Mouse (Mus musculus) erythroblast, embryonic 14.5 days (primary cell): ENCODE data around the gene Dsp. TPM values are rescaled to one million over a fixed set of nuclear protein-coding genes. Genes with fewer than 3 reads are reported as not detected.

ENCODE experiments used
- H3K27me3 ChIP-seq: 2 replicates; pipeline ENCODE4 v1.6.1; 2012; ENCODE audit warnings: inconsistent platforms; ENCODE audit not compliant: control insufficient read depth
- H3K36me3 ChIP-seq: 2 replicates; pipeline ENCODE4 v1.6.1; 2012; ENCODE audit warnings: mild to moderate bottlenecking, inconsistent platforms; ENCODE audit not compliant: control insufficient read depth
- H3K4me1 ChIP-seq: 2 replicates; pipeline ENCODE4 v1.6.1; 2012; ENCODE audit warnings: inconsistent platforms; ENCODE audit not compliant: control insufficient read depth
- H3K4me3 ChIP-seq: replicated peaks from 2 replicates; pipeline ENCODE3; 2012; ENCODE audit warnings: moderate library complexity, mild to moderate bottlenecking, inconsistent platforms
- H3K9me3 ChIP-seq: 2 replicates; pipeline ENCODE4 v1.6.1; 2012; ENCODE audit warnings: low read length, inconsistent platforms, mixed read lengths; ENCODE audit not compliant: control insufficient read depth
- GATA1 ChIP-seq: IDR thresholded peaks from 2 replicates; pipeline ENCODE4 v1.6.1; 2012; ENCODE audit warnings: low read length, inconsistent platforms, mixed read lengths
- TAL1 ChIP-seq: IDR thresholded peaks from 3 replicates; pipeline ENCODE4 v1.6.1; 2012; ENCODE audit warnings: low read length, inconsistent platforms, mixed read lengths
- polyA plus RNA-seq: library from polyadenylated mRNA; stranded (reverse); fragments of >175 nt; gene quantifications from 2 replicates; pipeline ENCODE4 v1.2.3, GENCODE M21; 2012

Dsp gene
- polyA plus RNA-seq, 1 experiment, result not detected

GRCm38 (mm10) chr13:38218686-38219085, 67.6 kb downstream of the Dsp start:
- Histone ChIP-seq H3K4me1 (no peaks in the 10 kb centered on the region), H3K36me3 (peaks cover 95% of the 10 kb centered on the region), H3K9me3 (no peaks in the 10 kb centered on the region), H3K4me3 (no peak overlapping the region), H3K27me3 (no peaks in the 10 kb centered on the region)
- TF ChIP-seq TAL1, result no peak
- no peak for TF ChIP-seq GATA1

DNA sequence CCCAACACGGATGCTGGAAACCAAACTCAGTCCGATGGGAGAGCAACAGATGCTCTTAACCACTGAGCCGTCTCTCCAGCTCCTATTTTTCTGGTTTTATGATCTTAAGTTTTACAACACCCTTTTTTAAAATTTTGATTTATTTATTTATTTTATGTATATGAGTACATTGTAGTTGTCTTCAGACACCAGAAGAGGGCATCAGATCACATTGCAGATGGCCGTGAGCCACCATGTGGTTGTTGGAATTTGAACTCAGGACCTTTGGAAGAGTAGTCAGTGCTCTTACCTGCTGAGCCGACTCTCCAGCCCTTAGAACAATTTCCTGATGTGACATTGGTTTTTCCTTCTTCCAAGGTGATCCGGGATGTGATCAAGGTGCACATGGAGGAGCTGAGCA, 69.2 kb downstream of the Dsp start:
- Histone ChIP-seq H3K9me3 (no peaks in the 10 kb centered on the region), H3K36me3 (peaks cover 99% of the 10 kb centered on the region), H3K4me1 (no peaks in the 10 kb centered on the region), H3K27me3 (no peaks in the 10 kb centered on the region), H3K4me3 (no peak overlapping the region)
- TF ChIP-seq TAL1 (no peak), GATA1 (no peak)

DNA sequence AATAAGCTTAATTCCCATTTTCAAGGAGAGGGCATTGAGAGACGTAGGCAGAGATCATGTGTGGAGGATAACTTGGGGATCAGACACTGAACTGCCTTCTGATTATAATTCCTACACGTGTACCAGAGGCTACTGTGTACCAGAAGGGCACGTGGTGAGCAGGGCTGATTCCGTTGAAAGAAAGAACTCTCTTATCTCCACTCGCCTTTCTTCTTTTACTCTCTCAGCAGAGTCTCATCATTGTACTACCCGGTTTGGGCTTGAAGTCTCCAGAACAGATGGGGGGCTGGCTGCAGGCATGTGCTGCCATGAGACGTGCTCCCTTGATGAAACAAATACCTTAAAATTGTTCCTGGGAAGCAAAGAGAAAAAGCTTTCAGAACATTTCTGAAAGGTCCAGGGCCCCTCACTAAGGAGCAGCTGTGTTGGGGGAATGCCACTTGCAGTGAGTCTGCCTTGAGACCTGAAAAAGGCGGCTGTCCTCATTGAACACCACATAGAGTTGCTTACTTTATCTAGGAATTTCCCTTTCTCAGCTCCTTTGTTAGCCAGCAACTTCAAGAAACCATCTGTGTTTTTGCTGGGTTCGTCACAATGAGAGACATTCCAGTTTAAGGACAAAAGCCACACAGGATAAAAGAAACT, 79.2 kb downstream of the Dsp start:
- H3K36me3 ChIP-seq, result peaks cover 36% of the 10 kb centered on the region
- TF ChIP-seq GATA1 (no peak), TAL1 (no peak)
- H3K4me3 ChIP-seq, result no peak overlapping the region
- no peaks in the 10 kb centered on the region for H3K27me3 ChIP-seq
- H3K9me3 ChIP-seq, result 0 out of 2 replicates have a peak, but pooled peaks cover 3% of the 10 kb centered on the region
- no peaks in the 10 kb centered on the region for H3K4me1 ChIP-seq

- Histone ChIP-seq H3K36me3 (peaks cover 18% of the 10 kb centered on the region), H3K9me3 (peaks cover 7% of the 10 kb centered on the region; the same call in 1 of the 2 replicates), H3K4me1 (no peaks in the 10 kb centered on the region), H3K27me3 (no peaks in the 10 kb centered on the region), H3K4me3 (no peak overlapping the region)
- TF ChIP-seq TAL1 (no peak), GATA1 (no peak)
Measured at GRCm38 (mm10) chr13:38232411-38232810, 81.3 kb downstream of the Dsp start.

GRCm38 (mm10) chr13:38232856-38233625, 81.9 kb downstream of the Dsp start:
- H3K36me3 ChIP-seq, result peaks cover 12% of the 10 kb centered on the region
- H3K9me3 ChIP-seq, result peaks cover 7% of the 10 kb centered on the region; the same call in 1 of the 2 replicates
- no peak for TF ChIP-seq TAL1
- TF ChIP-seq GATA1, result no peak
- H3K27me3 ChIP-seq, result no peaks in the 10 kb centered on the region
- H3K4me1 ChIP-seq, result no peaks in the 10 kb centered on the region
- no peak overlapping the region for H3K4me3 ChIP-seq

DNA sequence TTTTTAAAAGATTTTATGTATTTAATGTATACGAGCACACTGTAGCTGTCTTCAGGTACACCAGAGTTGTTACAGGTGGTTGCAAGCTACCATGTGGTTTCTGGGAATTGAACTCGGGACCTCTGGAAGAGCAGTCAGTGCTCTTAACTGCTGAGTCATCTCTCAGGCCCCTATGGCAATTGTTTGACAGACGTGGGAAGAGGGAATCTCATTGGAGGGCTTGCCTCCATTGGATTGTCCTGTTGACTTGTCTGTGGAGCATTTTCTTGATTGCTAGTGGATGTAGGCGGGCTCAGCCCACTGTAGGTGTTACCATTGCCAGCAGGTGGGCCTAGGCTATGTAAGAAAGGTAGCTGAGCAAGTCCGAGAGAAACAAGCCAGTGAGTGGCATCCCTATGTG, 83.6 kb downstream of the Dsp start:
- Histone ChIP-seq H3K4me3 (no peak overlapping the region), H3K9me3 (peaks cover 4% of the 10 kb centered on the region; the same call in 1 of the 2 replicates), H3K36me3 (no peaks in the 10 kb centered on the region), H3K4me1 (no peaks in the 10 kb centered on the region), H3K27me3 (no peaks in the 10 kb centered on the region)
- TF ChIP-seq GATA1 (no peak), TAL1 (no peak)

- no peak for TF ChIP-seq GATA1
- no peak for TF ChIP-seq TAL1
- H3K9me3 ChIP-seq, result peaks cover 4% of the 10 kb centered on the region; the same call in 1 of the 2 replicates
- H3K4me1 ChIP-seq, result no peaks in the 10 kb centered on the region
Measured at GRCm38 (mm10) chr13:38235370-38235769, 84.3 kb downstream of the Dsp start.

GRCm38 (mm10) chr13:38248151-38248550, 97.1 kb downstream of the Dsp start:
- TF ChIP-seq GATA1 (no peak), TAL1 (no peak)
- no peaks in the 10 kb centered on the region for H3K9me3 ChIP-seq
- H3K27me3 ChIP-seq, result no peaks in the 10 kb centered on the region
- H3K4me1 ChIP-seq, result no peaks in the 10 kb centered on the region
- no peak overlapping the region for H3K4me3 ChIP-seq
- H3K36me3 ChIP-seq, result no peaks in the 10 kb centered on the region

More at GRCm38 (mm10) chr13:38235370-38235769, 84.3 kb downstream of the Dsp start:
- no peaks in the 10 kb centered on the region for H3K36me3 ChIP-seq
- no peak overlapping the region for H3K4me3 ChIP-seq
- no peaks in the 10 kb centered on the region for H3K27me3 ChIP-seq

Other genes starting within 250 kb of the Dsp start
- gene Ssr1, start 157.1 kb upstream of the Dsp start, polyA plus RNA-seq, result 1.1 and 3.0 TPM in 2 replicates
- gene Riok1, start 114.3 kb upstream of the Dsp start, polyA plus RNA-seq, result 0.90 and 1.2 TPM in 2 replicates
- gene Cage1, start 114.2 kb upstream of the Dsp start, polyA plus RNA-seq, result 0.02 TPM in 1 of 2 replicates, not detected in the other
- gene Snrnp48, start 53.6 kb downstream of the Dsp start, polyA plus RNA-seq, result 2.2 and 2.7 TPM in 2 replicates
- gene Bmp6, start 193.8 kb downstream of the Dsp start, polyA plus RNA-seq, result 0.01 TPM in 1 of 2 replicates, not detected in the other